Mouse (Mus musculus) heart, embryonic 14.5 days (tissue): Measurements from ENCODE around the gene Rasa1. TPM values are rescaled to one million over a fixed set of nuclear protein-coding genes. Genes with fewer than 3 reads are reported as not detected.

Experiments used
- ATAC-seq: fragments of 200-750 bp; cut with Nextera tagmentation; 2 replicates; pipeline ENCODE4 v1.8.0; 2017; ENCODE audit warnings: low read depth, moderate TSS enrichment; ENCODE audit not compliant: insufficient number of reproducible peaks, insufficient read depth, low FRiP score
- H3K27ac ChIP-seq, 2 experiments: fragments of 200-500 bp in 1 of 2; fragments of 300-500 bp in 1 of 2; sonication (generic) in 1 of 2; replicated peaks in 1 of 2; 2 replicates each; pipeline ENCODE4 v1.5.1; 2012 to 2014; ENCODE audit warnings: low read depth in 2 of 2, low read length in 2 of 2, control low read depth in 1 of 2, mild to moderate bottlenecking in 1 of 2, mixed read lengths in 1 of 2; ENCODE audit not compliant: control insufficient read depth in 1 of 2, insufficient read depth in 1 of 2
- H3K27me3 ChIP-seq: fragments of 300-500 bp; sonication (generic); 2 replicates; pipeline ENCODE4 v1.6.1; 2014; ENCODE audit warnings: mild to moderate bottlenecking, low read length, control low read depth; ENCODE audit not compliant: control insufficient read depth, insufficient read depth
- H3K36me3 ChIP-seq: fragments of 300-500 bp; sonication (generic); 2 replicates; pipeline ENCODE4 v1.6.1; 2014; ENCODE audit warnings: mild to moderate bottlenecking, control low read depth, low read length, mixed read lengths; ENCODE audit not compliant: control insufficient read depth, insufficient read depth
- H3K4me1 ChIP-seq, 2 experiments: fragments of 200-500 bp in 1 of 2; fragments of 300-500 bp in 1 of 2; sonication (generic) in 1 of 2; 2 replicates each; pipeline ENCODE4 v1.6.1; 2012 to 2014; ENCODE audit warnings: low read length in 2 of 2, control low read depth in 1 of 2, mixed read lengths in 1 of 2; ENCODE audit not compliant: control insufficient read depth in 2 of 2, insufficient read depth in 2 of 2
- H3K4me2 ChIP-seq: fragments of 300-500 bp; sonication (generic); 2 replicates; pipeline ENCODE4 v1.6.1; 2014; ENCODE audit warnings: mild to moderate bottlenecking, low read length
- H3K4me3 ChIP-seq, 2 experiments: fragments of 200-500 bp in 1 of 2; fragments of 300-500 bp in 1 of 2; sonication (generic) in 1 of 2; 2 replicates each; pipeline ENCODE4 v1.5.1; 2012 to 2014; ENCODE audit warnings: low read length in 2 of 2, mild to moderate bottlenecking in 2 of 2, control low read depth in 1 of 2, low read depth in 1 of 2, moderate library complexity in 1 of 2; ENCODE audit not compliant: control insufficient read depth in 1 of 2, insufficient read depth in 1 of 2
- H3K9ac ChIP-seq: fragments of 300-500 bp; sonication (generic); 2 replicates; pipeline ENCODE4 v1.6.1; 2014; ENCODE audit warnings: mild to moderate bottlenecking, low read length
- H3K9me3 ChIP-seq: fragments of 300-500 bp; sonication (generic); 2 replicates; pipeline ENCODE4 v1.6.1; 2016; ENCODE audit warnings: low read length, control low read depth; ENCODE audit not compliant: control insufficient read depth
- WGBS: fragments of 180-500 bp; shearing (Covaris S2); extraction: QIAGEN DNeasy Blood & Tissue Kit; methylation state at CpG from one replicate; pipeline ENCODE4 v1.1.7; 2014; 5-methylcytosine and 5-hydroxymethylcytosine counted together
- polyA plus RNA-seq: library from polyadenylated mRNA; unstranded; fragments of >200 nt; fragmentation: Nextera tagmentation; extraction: Ambion mirVana; gene quantifications from 2 replicates; pipeline ENCODE4 v1.2.1, GENCODE M21; 2014

The Rasa1 gene
- 48.5 and 53.8 TPM in 2 replicates for polyA plus RNA-seq

DNA sequence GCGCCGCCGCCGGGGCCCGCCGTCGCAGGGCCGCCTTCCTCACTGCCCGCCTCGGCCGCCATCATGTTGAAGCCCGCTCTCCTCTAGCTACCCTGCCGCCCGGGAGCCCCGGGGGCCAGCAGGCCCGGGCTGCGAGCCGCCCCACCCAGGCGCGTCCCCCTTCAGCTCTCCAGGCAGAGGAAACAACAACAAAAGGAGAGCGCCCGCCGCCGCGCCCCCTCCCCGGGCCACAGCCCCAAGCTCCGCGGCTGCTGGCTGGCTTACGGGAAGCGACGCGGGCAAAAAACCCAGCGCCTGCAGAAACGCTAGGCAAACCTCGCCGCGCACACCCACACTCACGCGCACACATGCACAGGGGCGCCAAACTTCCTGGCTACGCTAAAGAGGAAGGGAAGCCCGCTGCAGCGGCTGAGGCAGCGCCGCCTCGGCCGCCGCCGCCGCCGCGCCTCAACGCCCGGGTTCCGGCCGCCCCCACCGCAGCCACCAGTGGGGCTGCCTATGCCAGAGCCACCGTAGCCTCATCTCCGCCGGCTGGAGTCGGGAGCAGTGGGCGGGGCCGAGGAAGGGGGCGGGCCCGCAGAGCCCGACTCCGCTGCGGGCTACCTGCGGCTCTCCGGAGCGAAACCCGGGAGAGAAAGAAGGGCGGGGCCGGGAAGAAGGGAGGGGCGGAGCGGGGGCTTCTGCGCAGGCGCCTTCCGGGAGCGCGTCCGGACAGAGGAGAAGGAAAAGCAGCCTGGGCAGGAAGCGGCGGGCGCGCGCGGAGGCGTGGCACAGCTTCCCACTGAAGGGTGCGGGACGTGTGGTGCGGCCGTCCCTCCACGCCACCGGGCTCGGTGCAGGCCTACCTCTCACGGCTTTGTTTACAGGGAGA lies at the start of gene Rasa1:
Gene Rasa1 (minus strand): TSS at position 288 of the 871 bp plus-strand sequence.
- peak within 1 kb of the TSS; percentile 93 to 99 for H3K27ac ChIP-seq

DNA sequence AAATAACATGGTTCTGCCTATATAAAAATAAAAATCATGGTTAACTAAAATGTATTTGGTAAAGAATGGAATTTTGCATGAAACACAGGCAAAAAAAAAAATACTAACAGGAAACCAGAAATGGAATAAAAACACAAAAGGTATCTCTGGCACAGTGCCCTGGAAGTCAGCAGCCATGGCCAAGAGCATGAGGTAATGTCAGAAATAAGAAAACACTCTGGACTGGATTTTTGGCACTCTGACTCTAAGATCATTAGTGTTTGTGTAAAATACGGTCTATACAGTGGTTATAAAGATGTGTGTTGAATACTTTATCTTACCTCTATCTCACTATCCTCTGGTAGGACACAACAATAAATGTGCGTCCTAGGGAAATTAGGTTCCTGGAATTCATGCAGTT lies 22.6 kb upstream of the Rasa1 start:
- Histone ChIP-seq H3K27me3 (no peaks in the 10 kb centered on the region), H3K9me3 (no peaks in the 10 kb centered on the region), H3K36me3 (no peaks in the 10 kb centered on the region), H3K4me1 (no peaks in the 10 kb centered on the region), H3K4me3 (no peak overlapping the region), H3K4me2 (no peak overlapping the region), H3K9ac (no peak overlapping the region), H3K27ac (no peak overlapping the region; a peak in 1 of 4 replicates)
- ATAC-seq = no peak
- 68% methylated on average over 2 of the region's 2 CpGs for WGBS

More for the DNA sequence above, at the start of gene Rasa1:
- H3K4me1 ChIP-seq = no peaks in the 10 kb centered on the region
- H3K9ac ChIP-seq = peak within 1 kb of the TSS; percentile 99
- H3K36me3 ChIP-seq = no peaks in the 10 kb centered on the region
- peak within 1 kb of the TSS; percentile 64 for H3K4me2 ChIP-seq
- no peaks in the 10 kb centered on the region for H3K27me3 ChIP-seq
- H3K4me3 ChIP-seq = peak within 1 kb of the TSS; percentile 75 to 95
- no peaks in the 10 kb centered on the region for H3K9me3 ChIP-seq
- under 1% methylated on average over 79 of the region's 97 CpGs for WGBS
- peak; percentile 100 for ATAC-seq

DNA sequence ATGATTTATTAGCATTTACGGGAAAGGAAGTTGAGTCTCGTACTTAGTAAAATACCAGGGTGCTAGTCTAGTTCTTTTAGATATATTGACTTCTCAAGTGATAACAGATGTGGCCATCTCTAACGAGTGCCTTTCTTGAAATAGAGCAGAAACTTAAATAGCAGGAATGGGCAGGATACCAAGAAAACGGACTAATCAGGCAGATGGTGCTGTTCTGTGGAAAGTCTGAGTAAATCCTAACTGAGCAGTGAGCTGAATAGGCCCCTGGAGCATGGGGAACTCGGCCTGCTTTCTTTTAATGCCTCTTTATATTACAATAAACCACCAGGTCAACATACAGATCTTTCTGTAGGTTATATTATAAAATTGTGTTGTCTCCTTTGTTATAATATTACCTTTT lies 22.0 kb upstream of the Rasa1 start:
- ATAC-seq = no peak
- 49% methylated on average over 5 of the region's 5 CpGs for WGBS
- H3K27me3 ChIP-seq = no peaks in the 10 kb centered on the region

DNA sequence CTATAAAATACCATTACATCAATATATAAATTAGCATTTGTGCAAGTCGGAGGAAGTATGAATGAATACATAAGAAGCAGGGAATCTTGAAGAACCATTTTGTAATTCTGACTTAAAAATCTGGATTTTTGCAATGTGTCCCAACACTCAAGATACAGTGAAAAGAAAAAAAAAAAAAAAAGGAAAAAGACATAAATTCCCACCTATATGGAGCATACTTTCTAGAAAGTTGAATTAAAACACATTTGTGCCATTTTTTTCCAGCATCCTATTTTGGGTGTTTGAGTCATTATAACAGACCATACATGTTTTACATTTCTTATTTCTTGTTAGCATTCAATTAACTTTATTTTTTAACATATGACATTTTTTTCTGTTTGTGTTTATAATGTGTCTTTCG lies 21.6 kb upstream of the Rasa1 start:
- H3K27ac ChIP-seq = no peak overlapping the region
- no peak overlapping the region for H3K4me3 ChIP-seq
- WGBS = 85% methylated on average over 2 of the region's 2 CpGs
- no peak overlapping the region for H3K4me2 ChIP-seq
- no peak overlapping the region for H3K9ac ChIP-seq
- H3K27me3 ChIP-seq = no peaks in the 10 kb centered on the region
- H3K4me1 ChIP-seq = no peaks in the 10 kb centered on the region
- no peak for ATAC-seq
- no peaks in the 10 kb centered on the region for H3K9me3 ChIP-seq
- H3K36me3 ChIP-seq = no peaks in the 10 kb centered on the region

More for the DNA sequence above, 22.0 kb upstream of the Rasa1 start:
- Histone ChIP-seq H3K36me3 (no peaks in the 10 kb centered on the region), H3K4me1 (no peaks in the 10 kb centered on the region), H3K9ac (no peak overlapping the region), H3K9me3 (no peaks in the 10 kb centered on the region), H3K27ac (no peak overlapping the region), H3K4me2 (no peak overlapping the region), H3K4me3 (no peak overlapping the region)

DNA sequence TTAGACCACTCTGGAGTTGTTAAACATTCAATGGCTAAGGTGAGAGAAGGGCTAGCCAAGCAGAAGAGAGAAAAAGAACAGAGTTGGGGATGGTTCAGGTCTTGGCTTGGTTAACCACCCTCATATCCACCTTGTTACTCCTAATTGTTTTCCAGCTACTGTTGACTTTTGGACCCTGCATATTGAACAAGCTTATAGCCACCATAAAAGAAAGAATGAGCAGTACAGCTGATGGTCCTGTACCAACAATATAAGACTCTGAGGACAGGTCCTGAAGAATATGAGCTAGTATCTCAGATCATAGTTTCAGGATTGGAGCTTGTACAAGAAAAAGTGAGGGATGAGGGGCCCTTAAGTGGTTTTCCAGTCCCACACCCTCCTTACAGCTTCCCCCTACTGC lies 17.1 kb upstream of the Rasa1 start:
- H3K4me1 ChIP-seq = no peaks in the 10 kb centered on the region
- no peak for ATAC-seq
- H3K27me3 ChIP-seq = no peaks in the 10 kb centered on the region
- H3K4me3 ChIP-seq = no peak overlapping the region
- H3K36me3 ChIP-seq = no peaks in the 10 kb centered on the region
- no peak overlapping the region for H3K27ac ChIP-seq
- no peak overlapping the region for H3K9ac ChIP-seq
- no peaks in the 10 kb centered on the region for H3K9me3 ChIP-seq
- no peak overlapping the region for H3K4me2 ChIP-seq

DNA sequence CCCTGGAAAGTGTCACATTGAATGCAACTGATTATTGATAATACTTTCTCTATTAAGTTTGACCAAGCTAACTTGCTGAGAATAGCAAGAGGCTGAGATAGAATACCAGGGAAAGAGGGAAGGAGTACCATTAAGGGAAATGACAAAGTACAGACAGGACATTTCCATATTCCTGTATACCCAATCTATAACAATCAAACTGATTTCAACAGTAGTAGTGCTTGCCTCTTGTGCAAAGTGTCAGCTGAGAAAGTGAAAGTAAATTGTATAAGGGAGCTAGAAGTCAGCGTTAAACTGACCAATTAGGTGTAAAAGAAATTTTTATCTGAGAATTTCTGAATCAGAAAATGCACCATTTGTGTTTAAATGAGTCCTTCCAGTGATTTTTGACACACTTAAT lies 1.7 kb upstream of the Rasa1 start:
- no peak for ATAC-seq
- Histone ChIP-seq H3K4me1 (no peaks in the 10 kb centered on the region), H3K9me3 (no peaks in the 10 kb centered on the region), H3K4me3 (no peak overlapping the region), H3K27ac (no peak overlapping the region), H3K36me3 (no peaks in the 10 kb centered on the region), H3K27me3 (no peaks in the 10 kb centered on the region), H3K9ac (no peak overlapping the region), H3K4me2 (peak overlapping the region; percentile 36)
- 69% methylated on average over 1 of the region's 1 CpGs for WGBS

DNA sequence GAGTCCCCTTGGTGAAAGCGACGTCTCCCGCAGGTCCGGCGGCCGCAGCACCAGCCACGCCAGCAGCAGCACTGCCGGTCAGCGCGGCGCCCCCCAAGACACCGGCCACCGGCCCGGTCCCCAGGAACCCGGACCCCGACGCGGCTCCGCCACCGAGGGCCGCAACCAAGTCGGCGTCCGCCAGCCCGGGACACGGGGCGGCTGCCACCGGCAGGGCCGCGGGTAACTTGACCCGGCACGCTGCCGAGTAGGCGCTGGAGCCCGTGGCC lies 422 bp downstream of the Rasa1 start:
- WGBS = 1% methylated on average over 21 of the region's 35 CpGs
- peak overlapping the region; percentile 75 to 95 for H3K4me3 ChIP-seq
- no peaks in the 10 kb centered on the region for H3K27me3 ChIP-seq
- peak overlapping the region; percentile 99 for H3K9ac ChIP-seq
- H3K4me1 ChIP-seq = no peaks in the 10 kb centered on the region
- no peaks in the 10 kb centered on the region for H3K36me3 ChIP-seq
- peak overlapping the region; percentile 81 to 99 for H3K27ac ChIP-seq
- H3K9me3 ChIP-seq = no peaks in the 10 kb centered on the region
- peak overlapping the region; percentile 64 for H3K4me2 ChIP-seq
- ATAC-seq = 0 out of 2 replicates have a peak, but pooled peaks have one; percentile 3
